Mouse (Mus musculus) testis, adult 2 months (tissue): ENCODE data around the gene Ispd.

Source experiments
- CTCF ChIP-seq: fragments of 200-500 bp; IDR thresholded peaks from 2 replicates; pipeline ENCODE4 v1.5.1; 2012; ENCODE audit warnings: low read depth, mild to moderate bottlenecking, inconsistent platforms, low read length, moderate library complexity; ENCODE audit not compliant: control insufficient read depth, insufficient read depth, insufficient replicate concordance
- POLR2A ChIP-seq: fragments of 200-500 bp; IDR thresholded peaks from 2 replicates; pipeline ENCODE4 v1.6.1; 2012; ENCODE audit warnings: low read depth, mild to moderate bottlenecking, inconsistent platforms, low read length, moderate library complexity; ENCODE audit not compliant: control insufficient read depth

DNA sequence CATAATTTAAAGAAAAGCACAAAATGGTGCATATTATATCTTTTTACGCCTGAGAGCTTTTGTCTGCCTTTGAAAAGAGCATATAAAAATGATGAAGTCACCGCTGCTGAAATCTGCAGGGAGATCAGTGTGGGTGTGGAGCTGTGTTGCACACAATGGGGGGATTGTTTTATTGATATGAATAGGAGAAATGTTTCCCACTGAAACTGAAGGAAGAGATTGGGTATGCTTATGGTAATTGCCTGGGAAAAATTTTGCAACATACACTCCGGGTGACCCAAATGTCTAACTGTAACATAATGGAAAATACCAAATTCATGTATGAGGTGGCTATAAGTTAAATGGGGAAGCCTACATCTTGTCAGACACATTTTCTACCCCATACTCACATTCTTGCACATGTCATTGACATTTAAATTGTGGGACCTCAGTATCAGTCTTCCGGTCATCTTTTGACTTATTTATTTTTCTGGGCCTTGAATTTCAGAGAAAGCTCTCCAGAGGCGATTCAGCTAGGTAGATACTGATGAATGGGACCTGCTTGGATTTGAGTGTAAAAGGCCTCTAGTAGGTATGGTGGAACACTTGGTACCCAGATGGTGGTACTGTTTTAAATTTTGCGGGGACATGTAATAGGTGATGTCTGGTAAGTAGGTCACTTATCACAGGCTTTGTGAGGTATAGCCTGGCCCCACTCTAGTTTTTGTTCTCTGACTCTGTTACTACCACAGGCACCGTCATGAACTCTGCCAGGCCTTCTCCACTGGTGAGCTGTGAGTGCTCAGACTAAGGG lies 126.1 kb downstream of the Ispd start:
- TF ChIP-seq CTCF: no peak
- TF ChIP-seq POLR2A: no peak
